Mouse (Mus musculus) thymus, adult 2 months (tissue): ENCODE results near the gene Hist1h2bj.

Source experiments
- CTCF ChIP-seq: fragments of 200-500 bp; IDR thresholded peaks from 2 replicates; pipeline ENCODE4 v1.5.1; 2012; ENCODE audit warnings: mild to moderate bottlenecking, control low read depth, low read length, moderate library complexity, borderline replicate concordance; ENCODE audit not compliant: control insufficient read depth, poor library complexity, insufficient read depth; ENCODE audit errors: extremely low read depth
- POLR2A ChIP-seq: fragments of 200-500 bp; IDR thresholded peaks from 2 replicates; pipeline ENCODE4 v1.6.1; 2012; ENCODE audit warnings: mild to moderate bottlenecking, low read length, control low read depth, moderate library complexity; ENCODE audit not compliant: control insufficient read depth, poor library complexity, insufficient read depth; ENCODE audit errors: extremely low read depth

DNA sequence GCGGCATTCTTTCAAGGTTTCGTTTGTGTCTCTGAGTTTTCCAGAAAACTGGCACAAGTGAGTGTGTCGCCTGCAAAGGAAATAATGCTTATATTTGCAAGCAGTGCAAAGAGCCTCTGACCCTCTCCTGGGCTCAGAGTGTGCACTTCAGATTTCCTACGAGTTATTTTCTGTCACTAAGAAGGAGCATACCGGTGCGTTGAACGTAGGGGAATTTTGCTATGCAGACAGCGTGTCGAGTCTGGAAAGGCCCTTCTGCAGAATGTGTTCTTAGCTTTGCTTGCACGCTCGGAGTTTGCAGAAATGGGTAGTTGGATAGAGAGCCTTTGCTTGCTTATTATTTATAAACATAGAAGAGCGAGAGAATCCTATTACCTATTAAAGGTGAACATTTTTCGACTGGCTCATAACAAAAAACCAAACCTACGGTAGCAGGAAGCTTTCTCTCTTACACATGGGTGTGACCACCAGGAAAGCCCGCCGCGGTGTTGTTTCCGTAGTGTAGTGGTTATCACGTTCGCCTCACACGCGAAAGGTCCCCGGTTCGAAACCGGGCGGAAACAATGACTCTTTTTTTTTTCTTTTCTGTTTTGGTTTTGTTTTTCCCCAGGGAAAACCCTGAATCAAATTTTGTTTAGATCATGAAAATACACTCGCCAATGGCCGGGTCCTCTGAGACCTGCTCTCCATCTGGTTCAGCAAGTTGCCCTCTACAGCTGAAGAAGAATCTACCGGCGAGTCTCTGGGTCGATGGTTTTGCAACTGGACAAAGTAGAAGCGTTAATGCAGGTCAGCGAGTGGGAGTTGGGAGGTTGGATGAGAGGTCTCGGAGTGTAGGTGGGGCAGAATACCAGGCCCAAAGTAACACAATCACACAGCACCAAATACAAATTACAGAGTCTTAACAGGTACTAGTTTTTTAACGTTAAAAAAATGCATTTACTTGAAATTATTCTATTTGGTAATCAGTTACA, 16.7 kb upstream of the Hist1h2bj start:
- no peak for TF ChIP-seq CTCF
- no peak for TF ChIP-seq POLR2A
